Mouse (Mus musculus) leukemia stem cell, adult 10-12 weeks (primary cell): ENCODE measurements around the gene Poldip2. TPM values are rescaled to one million over a fixed set of nuclear protein-coding genes. Genes with fewer than 3 reads are reported as not detected.

ENCODE experiments used
- polyA plus RNA-seq: library from polyadenylated mRNA; stranded (reverse); fragments of >175 nt; gene quantifications from 2 replicates; pipeline ENCODE4 v1.2.3, GENCODE M21; 2012; ENCODE audit warnings: low replicate concordance

Poldip2 gene
- polyA plus RNA-seq = 34.6 and 38.5 TPM in 2 replicates

GRCm38 (mm10) chr11:78512025-78512957 lies at the start of gene Poldip2, which contains the start of gene Tmem199:
Gene Poldip2 (plus strand): TSS chr11:78512193.
Gene Tmem199 (minus strand): TSS chr11:78512172.

DNA sequence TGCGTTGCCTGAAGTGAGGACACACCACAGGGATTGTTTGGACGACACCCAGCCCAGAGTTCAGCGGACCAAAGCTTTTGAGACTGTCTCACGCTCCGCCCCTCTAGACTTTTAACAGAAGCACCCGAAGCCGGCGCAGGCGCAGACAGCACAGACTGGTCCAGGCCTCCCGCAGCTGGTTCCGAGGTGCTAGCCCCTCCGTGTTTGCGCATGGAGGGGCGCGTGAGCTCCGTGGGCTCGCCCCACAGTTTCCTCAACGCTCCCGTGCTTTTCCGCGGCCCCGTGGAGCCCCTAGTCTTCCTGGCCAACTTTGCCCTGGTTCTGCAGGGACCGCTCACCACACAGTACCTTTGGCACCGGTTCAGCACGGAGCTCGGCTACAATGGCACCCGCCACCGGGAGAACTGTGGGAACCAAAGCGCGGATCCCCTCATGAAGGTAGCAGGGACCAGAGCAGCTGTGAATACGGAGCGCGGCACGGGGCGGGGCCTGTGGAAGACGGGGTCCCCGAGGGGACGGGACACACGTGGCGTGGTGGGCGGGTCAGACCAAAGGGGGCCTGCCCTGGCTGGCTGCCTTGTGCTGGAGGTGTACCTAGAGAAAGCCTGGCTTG lies 46.3 kb upstream of the Poldip2 start, which contains the start of gene Slc46a1:
TSS of gene Slc46a1 (plus strand) at position 130 of the 613 bp plus-strand sequence.

GRCm38 (mm10) chr11:78497544-78498522 lies 14.2 kb upstream of the Poldip2 start, which contains the start of gene Sarm1:
Gene Sarm1 (minus strand): TSS chr11:78497754.

DNA sequence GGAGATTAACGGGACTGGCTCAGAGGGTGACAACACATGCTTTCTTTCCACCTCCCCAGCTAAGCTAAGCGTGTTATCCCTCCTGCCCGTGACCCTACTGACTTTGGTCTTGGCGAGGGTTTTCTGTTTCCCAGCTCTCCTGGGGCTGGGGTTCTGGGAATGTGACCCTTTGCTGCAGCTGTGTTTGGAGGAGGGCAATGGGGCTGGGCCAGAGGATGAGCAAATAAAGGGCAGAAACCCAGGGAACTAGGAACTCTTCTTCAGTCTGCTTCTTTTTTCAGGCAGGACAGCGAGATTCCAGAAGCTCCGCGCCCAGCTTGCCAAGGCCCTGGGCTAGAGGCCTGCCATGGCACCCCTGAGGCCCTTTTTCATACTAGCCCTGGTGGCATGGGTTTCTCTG lies 13.0 kb upstream of the Poldip2 start, which contains the start of gene Vtn:
TSS of gene Vtn (plus strand) at position 88 of the 400 bp plus-strand sequence.

GRCm38 (mm10) chr11:78502909-78503650 lies 8.9 kb upstream of the Poldip2 start, which contains the start of gene Sebox:
Gene Sebox (plus strand): TSS chr11:78503447.

DNA sequence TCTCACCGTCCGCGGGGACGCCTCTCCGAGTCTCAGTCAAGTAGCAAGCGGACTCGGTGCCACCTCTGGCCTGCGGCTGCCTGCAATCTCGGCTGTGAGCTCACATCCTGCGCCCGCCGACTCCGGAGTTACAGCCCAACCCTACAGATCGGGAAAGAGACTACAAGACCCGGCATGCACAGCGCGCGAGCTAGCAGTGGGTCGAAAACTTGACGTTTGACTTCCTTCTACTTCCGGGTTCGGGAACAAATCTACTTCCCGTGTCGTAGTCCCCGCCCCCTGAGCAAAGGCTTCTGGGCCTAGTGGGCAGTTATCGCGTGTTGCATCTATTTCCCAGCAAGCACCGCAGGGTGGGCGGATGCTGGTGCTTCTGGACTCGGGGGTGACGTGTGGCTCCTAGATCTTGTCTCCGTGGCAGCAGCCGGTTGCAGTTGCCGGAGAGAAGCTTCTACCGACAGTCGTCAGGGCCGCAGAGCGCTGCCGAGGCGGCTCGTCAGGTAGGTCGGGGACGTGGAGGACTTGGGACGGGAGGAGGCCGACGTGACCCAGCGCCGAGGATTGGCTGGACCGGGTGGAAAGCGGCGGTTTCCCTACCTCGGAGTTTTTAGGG lies 24.2 kb downstream of the Poldip2 start, which contains the start of the genes Tnfaip1 and Ift20:
TSS of gene Tnfaip1 (minus strand) at position 253 of the 610 bp plus-strand sequence.
TSS of gene Ift20 (plus strand) at position 282 of the 610 bp plus-strand sequence.

GRCm38 (mm10) chr11:78550168-78551058 lies 38.4 kb downstream of the Poldip2 start, which contains the start of gene Tmem97:
Gene Tmem97 (minus strand): TSS chr11:78550777.

Other genes starting within 250 kb of the Poldip2 start
- not detected in 2 replicates for gene BC030499, start 221.4 kb upstream of the Poldip2 start, polyA plus RNA-seq
- 13.8 and 44.5 TPM in 2 replicates for gene Spag5, start 210.7 kb upstream of the Poldip2 start, polyA plus RNA-seq
- gene Aldoc, start 189.2 kb upstream of the Poldip2 start, polyA plus RNA-seq = 0.27 and 1.1 TPM in 2 replicates
- 15.9 and 90.3 TPM in 2 replicates for gene Pigs, start 183.8 kb upstream of the Poldip2 start, polyA plus RNA-seq
- 13.1 and 20.8 TPM in 2 replicates for gene Unc119, start 168.7 kb upstream of the Poldip2 start, polyA plus RNA-seq
- not detected in 2 replicates for gene Foxn1, start 125.6 kb upstream of the Poldip2 start, polyA plus RNA-seq
- gene Slc13a2, start 90.0 kb upstream of the Poldip2 start, polyA plus RNA-seq = 0.07 TPM in 1 of 2 replicates, not detected in the other
- gene Slc46a1, start 46.5 kb upstream of the Poldip2 start, polyA plus RNA-seq = 0.43 and 3.0 TPM in 2 replicates
- gene Sarm1, start 14.4 kb upstream of the Poldip2 start, polyA plus RNA-seq = 0.05 and 0.11 TPM in 2 replicates
- gene Vtn, start 13.1 kb upstream of the Poldip2 start, polyA plus RNA-seq = not detected in 2 replicates
- not detected in 2 replicates for gene Sebox, start 8.7 kb upstream of the Poldip2 start, polyA plus RNA-seq
- gene Tmem199, start within 50 bp of the Poldip2 start, polyA plus RNA-seq = 24.3 and 26.0 TPM in 2 replicates
- gene Tnfaip1, start 24.1 kb downstream of the Poldip2 start, polyA plus RNA-seq = 4.0 and 5.9 TPM in 2 replicates
- gene Ift20, start 24.2 kb downstream of the Poldip2 start, polyA plus RNA-seq = 8.6 and 41.0 TPM in 2 replicates
- 17.5 and 30.4 TPM in 2 replicates for gene Tmem97, start 38.6 kb downstream of the Poldip2 start, polyA plus RNA-seq
- 14.5 and 32.1 TPM in 2 replicates for gene Nlk, start 185.2 kb downstream of the Poldip2 start, polyA plus RNA-seq
- gene Ccnq, start 239.5 kb downstream of the Poldip2 start, polyA plus RNA-seq = 40.6 and 45.6 TPM in 2 replicates